Mouse (Mus musculus) frontal cortex, postnatal 10 days (tissue): ENCODE measurements around the gene Kbtbd4.
A peak's percentile ranks its signal among the peaks of the same experiment; 100 is the strongest.
"Not testable (repeated sequence)": the region's sequence is repeated elsewhere in the genome, so short reads cannot be mapped to it uniquely, and the experiment has no call there.

Source experiments
- DNase-seq, 2 experiments: peaks; one replicate each; pipeline ENCODE4 v3.0.0; 2022; ENCODE audit warnings: low spot score in 2 of 2, mixed read lengths in 1 of 2

Gene Kbtbd4

DNA sequence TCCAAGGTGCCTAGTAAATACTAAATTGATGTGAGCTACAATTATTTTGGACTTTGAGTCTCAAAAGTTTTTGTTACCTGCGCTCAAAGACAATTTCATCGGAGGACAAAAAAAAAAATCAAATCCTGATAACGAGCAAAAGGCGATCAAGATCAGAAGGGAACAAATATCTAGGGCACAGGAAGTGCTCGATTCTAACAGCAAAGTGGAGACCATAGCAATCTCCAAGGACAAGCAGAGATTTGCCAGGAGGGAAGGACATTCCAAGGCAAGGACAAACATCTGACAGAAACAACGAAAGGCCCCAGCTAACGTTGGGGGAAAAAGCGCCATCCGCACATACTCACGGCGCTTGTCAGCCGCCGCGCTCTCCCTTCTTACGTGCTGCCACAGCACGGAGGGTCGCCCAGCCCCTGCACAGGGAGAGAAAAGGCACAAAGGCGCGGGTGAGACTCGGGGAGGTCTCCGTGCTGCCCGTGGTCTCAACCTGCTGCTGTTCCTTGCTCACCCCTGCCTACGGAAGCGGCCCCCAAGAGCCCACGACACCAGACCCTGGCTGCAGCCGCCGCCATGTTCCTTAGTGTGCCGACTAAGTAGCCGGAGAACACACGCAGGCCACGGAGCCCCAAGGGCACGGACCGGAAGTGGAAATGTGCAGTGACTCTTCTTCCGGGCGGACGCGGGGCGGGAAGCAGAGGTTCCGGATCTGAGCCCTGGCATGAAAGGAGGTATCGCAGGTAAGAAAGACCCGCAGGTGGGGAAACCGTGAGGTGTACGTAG, at the start of gene Kbtbd4, which contains the start of gene Ndufs3:
Gene Kbtbd4, plus strand, starts transcription at position 665 of the 780 bp plus-strand sequence.
Gene Ndufs3, minus strand, starts transcription at position 752 of the 780 bp plus-strand sequence.
- peak; percentile 75 to 84 for DNase-seq

DNA sequence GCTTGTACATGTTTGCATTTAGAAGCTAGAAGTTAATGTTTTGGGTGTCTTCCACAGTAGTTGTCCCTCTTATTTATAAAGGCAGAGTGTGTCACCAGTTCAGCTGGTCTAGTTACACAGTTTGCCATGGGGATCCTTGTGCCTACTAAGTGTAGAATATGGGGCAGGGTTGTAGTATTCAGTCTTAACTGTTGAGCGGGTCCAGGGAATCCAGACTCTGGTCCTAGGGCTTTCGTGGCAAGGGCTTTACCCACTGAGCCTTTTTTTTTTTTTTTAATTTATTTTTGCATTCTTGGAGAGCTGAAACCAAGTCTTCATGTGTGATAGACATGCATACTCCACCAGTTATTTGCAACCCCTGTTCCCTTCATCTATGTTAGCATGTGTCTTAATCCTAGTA, 43.1 kb upstream of the Kbtbd4 start:
- no peak for DNase-seq

DNA sequence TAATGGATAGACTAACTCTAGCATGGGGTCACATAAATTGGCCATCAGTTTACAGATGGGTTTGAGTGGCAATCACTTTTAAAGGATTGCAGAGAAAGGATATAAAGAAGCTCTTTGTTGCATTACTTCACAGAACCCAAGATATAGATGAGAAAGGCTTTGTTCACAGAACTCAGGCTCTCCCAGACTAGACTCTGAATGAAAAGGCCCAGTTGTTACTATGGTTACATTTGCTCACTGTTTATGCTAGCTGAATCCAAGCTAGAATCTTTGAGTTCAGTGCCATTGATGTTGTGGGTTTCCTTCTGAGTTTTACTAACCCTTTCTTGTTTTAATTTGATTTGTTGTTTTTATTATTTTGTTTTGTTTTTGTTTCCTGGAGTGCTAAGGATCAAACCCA, 40.4 kb upstream of the Kbtbd4 start:
- no peak for DNase-seq

DNA sequence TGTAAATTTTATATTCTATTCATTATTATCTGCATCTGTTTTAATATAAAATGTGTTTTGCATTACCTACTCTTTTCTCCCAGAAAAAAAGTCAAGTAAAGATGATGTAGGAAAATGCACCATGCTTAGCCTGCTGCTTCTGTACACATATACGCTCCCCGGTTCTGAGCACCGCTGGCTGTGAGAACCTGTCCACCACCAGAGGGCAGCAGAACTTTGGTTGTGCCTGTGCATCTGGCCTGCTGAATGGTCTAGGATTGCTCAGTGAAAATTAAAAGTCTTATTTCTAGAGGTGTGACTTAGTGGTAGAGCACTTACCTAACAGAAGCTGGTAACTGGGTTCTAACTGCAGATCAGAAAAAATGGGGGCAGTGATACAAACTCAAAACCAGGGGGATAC, 38.0 kb upstream of the Kbtbd4 start:
- DNase-seq: peak; percentile 63 to 81

DNA sequence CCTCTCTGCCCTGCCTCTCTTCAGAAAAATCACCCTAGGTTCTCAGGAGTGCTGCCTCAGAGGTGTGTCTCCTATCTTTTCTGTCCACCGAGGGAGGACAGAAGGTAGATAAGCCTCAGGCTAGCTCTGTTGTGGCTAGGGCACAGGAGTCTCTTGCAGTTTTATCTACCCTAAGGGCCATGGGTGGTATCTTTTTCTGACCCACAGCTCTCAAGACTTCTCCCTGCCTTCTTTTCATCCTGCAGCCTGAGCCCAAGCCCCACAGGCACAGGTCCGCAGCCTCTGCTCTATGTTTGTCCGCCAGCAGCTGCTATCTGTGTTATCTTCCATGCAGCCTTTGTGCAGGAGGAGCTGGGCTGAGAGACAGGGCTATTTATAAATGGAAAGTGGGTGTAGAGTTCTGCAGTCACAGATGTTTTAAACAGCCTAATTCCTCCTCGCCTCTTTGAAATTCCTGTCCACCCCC, 34.4 kb upstream of the Kbtbd4 start:
- no peak for DNase-seq

DNA sequence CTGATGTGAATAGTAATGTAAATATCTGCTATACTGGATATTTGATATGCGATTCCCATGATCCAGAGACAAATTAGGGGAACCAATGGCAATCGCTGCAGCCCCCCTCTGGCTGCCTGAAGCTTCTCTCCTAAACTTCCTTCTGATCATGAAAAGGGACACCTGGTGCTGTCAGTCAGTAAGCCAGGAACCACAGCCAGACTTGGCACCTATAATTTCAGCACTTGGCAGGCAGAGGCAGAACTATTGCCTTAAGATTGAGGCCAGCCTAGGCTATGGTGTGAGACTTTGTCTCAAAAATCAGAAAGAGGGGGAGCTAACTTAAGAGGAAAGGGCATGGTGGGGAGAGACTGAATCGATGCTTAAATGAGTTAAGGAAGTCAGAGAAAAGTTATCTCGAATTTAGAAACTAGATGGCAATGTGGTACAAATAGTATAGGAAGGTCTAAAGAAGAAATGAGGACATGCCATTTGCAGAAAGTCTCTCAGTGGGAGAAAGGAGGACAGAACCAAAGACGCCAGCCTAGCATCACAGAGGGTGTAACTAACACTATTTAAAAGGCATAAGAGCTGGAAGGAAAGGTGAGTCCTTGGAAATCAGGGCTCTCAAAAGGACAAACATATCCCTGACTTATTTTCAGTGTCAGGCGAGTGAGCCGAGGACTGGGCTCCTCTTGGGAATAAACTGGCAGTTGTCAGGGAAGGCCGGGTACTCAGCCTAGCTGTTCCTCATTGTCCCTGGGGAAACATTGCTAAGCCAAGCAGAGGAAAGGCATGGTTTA, 33.2 kb upstream of the Kbtbd4 start:
- DNase-seq: no peak

DNA sequence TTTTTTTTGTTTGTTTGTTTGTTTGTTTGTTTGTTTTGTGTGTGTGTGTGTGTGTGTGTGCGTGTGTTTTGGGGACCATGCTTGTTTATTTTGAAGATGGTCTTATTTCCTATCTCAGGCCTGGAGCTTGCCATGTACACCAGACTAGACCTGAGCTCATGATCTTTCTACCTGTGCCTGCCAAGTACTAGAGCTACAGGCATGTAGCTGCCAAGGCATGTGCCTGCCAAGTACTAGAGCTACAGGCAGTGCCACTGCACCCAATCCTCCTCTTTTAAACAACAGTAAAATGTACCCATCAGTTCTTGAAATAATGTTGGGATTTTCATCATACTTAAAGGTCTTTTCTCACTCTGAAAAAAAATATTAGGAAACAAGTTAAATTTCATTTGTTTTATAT, 30.5 kb upstream of the Kbtbd4 start:
- no peak for DNase-seq

DNA sequence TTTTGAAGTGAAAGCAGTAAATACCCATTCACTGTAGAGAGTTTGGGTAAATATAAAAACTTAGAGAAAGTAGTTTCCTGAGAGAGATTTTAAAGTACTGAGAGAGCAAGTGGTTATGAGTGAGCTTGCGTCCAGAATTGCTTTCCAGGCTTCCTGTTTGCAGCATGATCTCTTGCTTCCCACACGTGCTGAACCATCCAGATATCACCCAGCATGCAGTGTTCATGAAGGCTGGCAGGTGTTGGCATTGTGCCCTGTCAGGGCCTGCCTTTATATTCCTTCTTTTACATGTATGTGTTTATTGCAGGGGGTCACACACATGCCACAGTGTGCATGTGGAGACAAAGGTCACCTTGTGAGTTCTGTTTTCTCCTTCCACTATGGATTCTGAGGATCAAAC, 29.3 kb upstream of the Kbtbd4 start:
- DNase-seq: no peak

DNA sequence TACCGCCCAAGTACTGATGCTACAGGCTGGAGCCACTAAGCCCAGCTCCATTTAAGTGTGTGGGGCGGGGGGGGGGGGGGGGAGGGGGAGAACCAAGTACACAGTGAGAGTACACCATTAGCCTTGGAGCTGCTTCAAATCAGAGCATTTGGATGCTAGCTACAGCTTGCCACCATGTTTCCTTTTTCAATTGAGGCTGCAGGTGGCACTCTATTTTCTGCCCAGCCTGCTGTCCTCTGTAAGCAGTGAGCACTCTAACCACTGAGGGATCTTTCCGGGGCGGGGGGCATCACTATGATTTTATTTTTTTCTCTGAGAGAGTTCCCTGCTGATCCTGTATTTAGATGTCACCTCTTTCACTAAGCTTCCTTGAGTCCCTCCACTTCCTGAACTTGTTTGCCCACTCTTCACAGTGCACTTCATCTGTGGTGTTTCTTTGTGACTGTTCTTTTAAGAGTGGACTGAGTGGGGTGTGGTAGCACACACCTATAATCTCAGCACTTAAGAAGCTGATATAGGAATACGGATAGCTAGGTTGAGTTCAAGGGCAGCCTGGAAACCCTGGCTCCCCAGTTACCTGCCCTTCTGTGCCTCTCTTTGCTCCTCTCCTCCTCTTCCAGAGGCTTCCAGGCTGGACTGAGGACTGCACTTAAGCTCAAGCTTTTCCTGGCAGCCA, 26.8 kb upstream of the Kbtbd4 start:
- DNase-seq: no peak

DNA sequence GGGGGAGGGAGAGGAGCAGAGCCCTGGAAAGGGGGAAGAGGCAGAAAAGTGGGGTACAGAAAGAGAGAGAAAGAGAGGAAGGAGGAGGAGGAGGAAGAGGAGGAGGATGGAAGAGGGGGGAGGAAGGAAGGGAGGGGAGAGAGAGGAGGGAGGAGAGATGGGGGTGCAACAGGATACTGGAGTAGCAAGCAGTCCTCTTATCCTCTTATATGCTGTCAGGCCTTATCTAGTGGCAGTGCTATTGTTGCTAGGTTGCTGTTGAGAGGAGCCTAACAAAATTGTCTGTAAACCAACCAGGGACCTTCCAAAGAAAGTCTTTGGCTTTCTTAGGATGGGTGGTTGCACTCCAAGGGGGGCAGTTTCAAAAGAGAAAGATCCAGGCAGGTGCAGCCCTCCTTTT, 25.1 kb upstream of the Kbtbd4 start:
- DNase-seq: no peak

DNA sequence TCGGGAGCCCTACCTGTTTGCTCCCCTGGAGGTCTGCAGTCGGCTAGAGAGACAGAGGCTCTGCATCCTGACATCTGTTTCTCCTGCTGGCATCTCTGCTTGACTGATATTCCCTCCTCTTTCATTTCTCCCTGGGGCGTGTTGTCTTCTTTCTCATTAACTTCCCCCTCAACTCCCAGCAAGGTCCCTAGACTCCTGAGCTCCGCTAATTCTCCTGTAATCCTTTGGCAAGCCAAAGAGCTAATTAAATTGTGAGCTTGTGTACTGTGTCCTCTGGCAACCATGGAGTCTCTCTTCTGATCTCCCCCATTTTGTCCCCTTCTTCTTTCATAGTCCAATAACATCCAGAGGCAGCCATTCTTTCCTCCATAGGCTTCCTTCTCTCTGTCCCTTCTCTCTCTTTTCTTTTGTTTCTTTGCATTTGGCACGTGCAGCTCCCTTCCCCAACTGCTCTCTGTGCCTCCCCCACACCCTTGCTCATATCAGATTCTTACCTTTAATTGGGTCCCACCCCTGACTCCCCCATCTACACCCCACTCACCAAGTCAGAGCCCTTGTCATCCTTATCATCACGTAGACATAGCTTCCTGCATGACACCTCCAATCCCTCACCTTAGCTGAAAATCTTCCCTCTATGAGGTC, 24.3 kb upstream of the Kbtbd4 start:
- no peak for DNase-seq

DNA sequence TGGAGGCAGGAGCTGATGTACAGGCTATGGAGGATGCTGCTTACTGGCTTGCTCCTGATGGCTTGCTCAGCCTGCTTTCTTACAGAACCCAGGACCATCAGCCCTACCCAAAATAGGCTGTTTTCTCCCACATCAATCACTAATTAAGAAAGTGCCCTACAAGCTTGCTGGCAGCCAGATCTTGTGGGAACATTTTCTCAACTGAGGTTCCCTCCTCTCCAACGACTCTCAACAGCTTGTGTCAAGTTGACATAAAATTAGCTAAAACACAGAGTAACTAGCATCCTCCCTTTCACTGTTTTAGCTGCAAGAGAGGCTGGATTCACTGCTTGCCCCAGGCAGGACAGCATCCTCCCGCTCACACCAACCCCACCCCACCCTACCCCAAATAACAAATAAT, 22.7 kb upstream of the Kbtbd4 start:
- DNase-seq: no peak

DNA sequence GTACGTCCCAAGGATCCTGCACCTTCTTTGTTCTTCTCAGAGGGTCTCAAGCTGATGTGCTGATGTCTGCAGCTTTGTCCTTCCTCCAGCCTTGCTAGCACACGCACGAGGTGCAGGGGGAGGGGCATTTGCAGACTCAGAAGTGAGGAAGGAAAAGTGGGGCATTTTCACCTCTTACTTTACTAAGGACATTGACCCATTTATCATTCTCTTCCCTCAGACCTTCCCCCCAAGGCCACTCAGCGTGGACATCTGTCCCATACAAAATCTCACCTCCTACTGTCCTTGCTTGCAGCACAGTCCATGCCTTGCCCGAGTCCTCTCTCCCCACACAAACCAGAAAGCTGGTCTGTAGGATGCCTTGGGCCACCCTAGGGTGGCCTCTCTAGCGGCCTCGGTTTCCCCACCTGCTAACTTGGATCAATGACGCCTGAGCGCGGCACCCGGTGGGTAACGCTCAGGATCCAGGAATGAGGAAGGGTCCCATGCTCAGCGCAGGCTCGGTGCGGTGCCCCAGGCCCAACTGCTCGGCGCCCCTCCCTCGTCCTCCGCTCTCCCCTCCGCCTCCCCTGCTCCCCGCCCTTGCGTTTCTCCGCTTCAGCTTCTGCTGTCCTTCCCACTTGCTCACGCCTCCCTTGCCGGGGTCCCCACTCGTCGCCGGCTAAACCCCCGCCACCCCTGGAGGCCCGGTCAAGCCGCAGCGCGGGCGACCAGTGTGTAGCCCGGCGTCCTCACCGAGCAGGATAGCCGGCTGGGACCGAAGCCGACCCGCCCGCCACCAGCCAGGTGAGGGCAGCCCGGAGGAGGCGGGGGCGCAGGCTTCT, 19.1 kb upstream of the Kbtbd4 start, which contains the start of gene C1qtnf4:
Gene C1qtnf4, plus strand, starts transcription at position 643 of the 824 bp plus-strand sequence.
- peak in 1 of 2 experiments; percentile 54 for DNase-seq

DNA sequence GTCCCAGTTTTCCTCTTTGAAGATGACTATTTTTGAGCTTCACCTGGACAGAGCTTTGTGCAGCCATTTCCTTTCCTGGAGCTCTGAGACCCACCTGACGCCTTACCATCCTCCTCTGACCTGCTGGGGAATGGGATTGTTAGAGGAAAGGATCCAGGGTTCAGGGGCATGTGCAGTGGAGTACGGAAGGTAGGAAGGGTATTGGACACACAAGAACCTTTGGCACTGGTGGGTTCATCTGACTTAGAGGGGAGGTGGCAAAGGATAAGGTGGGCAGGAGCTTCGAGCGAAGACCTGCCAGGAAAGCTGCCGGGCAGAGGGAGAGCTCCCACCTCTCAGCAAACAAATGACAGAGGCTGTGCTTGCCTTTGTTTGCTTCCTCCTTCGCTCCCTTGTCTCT, 18.1 kb upstream of the Kbtbd4 start:
- DNase-seq: no peak

DNA sequence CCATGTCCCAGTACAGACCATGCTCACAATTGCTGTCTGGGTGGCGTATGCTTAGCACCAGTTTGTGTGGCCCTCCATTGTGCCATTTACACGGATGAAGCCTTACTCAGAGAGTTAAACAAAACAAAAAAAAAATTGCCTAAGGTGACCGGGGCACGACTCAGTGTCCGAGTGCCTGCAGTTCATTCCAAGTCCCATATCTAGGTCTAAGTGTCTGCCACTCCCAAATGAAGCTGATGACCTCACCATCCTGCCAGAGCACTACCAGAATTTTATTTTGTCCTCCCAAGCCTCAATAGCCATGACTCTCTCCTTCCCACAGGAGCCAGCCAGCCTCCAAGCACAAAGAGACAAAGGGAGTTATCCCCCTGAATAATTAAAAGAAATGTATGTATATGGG, 16.9 kb upstream of the Kbtbd4 start:
- DNase-seq: no peak

DNA sequence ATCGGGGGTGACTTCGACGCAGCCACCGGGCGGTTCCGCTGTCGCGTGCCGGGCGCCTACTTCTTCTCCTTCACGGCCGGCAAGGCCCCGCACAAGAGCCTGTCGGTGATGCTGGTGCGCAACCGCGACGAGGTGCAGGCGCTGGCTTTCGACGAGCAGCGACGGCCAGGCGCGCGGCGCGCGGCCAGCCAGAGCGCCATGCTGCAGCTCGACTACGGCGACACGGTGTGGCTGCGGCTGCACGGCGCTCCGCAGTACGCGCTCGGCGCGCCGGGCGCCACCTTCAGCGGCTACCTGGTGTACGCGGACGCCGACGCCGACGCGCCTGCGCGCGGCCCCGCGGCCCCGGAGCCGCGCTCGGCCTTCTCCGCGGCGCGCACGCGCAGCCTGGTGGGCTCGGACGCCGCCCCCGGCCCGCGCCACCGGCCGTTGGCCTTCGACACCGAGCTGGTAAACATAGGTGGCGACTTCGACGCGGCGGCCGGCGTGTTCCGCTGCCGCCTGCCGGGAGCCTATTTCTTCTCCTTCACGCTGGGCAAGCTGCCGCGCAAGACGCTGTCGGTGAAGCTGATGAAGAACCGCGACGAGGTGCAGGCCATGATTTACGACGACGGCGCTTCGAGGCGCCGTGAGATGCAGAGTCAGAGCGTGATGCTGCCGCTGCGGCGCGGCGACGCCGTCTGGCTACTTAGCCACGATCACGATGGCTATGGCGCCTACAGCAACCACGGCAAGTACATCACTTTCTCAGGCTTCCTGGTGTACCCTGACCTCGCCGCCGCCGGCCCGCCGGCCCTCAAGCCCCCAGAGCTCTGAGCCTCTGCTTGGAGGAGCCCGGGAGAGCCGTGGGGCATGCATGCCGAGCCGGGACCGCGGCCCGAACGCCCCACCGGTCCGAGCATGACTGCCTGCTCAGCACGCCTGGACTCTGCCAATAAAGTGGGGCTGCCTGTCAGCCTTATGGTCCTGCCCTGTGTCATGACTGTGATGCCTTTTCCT, 14.7 kb upstream of the Kbtbd4 start:
- peak in 1 of 2 experiments; percentile 41 for DNase-seq

DNA sequence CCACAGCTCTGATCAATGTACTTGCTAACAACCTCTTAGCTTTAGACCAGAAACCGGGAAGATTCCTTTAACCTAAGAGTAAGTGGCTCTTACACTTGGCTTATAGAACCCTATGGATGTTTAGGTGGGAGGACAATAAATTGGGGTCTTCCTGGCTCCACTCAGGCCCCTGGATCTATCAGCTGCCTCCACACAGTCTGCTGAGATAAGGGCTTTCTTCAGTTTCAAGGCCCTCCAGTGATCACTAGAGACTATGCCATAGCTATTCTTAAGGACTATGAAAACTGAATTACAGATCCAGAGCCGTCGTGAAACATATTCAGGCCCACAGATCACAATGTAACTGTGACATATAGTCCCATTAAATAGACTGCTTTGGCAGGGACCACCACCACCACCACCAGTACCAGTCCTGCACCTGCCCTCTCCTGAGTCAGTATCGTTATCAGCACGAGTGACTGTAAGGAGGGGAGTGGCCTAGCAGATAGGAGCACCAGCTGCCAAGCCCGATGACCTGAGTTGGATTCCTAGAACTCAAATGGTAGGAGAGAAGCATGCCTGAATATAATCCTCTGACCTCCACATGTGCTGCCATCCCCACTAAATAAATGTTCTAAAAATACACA, 10.8 kb upstream of the Kbtbd4 start:
- no peak for DNase-seq

DNA sequence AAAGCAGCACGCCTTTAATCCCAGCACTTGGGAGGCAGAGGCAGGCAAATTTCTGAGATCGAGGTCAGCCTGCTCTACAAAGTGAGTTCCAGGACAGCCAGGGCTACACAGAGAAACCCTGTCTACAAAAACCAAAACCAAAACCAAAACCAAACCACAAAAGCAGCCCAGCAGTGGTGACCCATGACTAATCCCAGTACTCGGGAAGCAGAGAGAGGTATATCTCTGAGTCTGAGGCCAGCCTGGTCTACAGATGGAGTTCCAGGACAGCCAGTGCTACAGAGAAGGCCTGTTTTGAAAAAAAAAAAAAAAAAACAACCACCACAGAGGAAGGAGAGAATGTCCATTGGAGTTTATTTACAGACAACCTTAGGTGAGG, 10.3 kb upstream of the Kbtbd4 start:
- not testable (repeated sequence) for DNase-seq

DNA sequence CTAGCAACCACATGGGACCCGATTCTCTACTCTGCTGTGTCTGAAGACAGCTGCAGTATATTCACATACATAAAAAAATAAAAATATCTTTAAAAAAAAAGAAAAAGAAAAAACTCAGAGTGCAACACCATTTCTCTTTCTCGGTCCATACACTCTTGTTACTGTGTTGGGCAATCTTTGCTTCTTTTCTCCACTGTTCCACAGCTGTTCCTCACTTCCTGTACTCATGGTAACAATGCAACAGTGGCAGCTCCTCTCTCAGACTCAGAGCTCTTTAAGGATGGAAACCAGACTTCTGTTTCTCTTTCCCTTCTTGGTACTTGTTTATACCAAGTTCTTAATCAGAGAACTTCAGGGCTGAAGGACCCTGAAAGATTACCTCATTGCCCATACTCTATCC, 1.1 kb upstream of the Kbtbd4 start:
- DNase-seq: no peak
